Mouse (Mus musculus) midbrain, postnatal 0 days (tissue): Measurements from ENCODE around the gene Stx6. TPM values are rescaled to one million over a fixed set of nuclear protein-coding genes. Genes with fewer than 3 reads are reported as not detected.
A peak's percentile ranks its signal among the peaks of the same experiment; 100 is the strongest.

Experiments used
- ATAC-seq: fragments of 200-750 bp; cut with Nextera tagmentation; 2 replicates; pipeline ENCODE4 v1.8.0; 2017; ENCODE audit warnings: moderate number of reproducible peaks, mild to moderate bottlenecking, moderate TSS enrichment, moderate library complexity; ENCODE audit not compliant: low FRiP score
- DNase-seq: peaks from one replicate; pipeline ENCODE4 v3.0.0-alpha.2; 2015; ENCODE audit warnings: low spot score
- H3K27ac ChIP-seq: fragments of 300-500 bp; sonication (generic); 2 replicates; pipeline ENCODE4 v1.5.1; 2014; ENCODE audit warnings: low read depth, mild to moderate bottlenecking, low read length, mixed read lengths
- H3K27me3 ChIP-seq: fragments of 300-500 bp; sonication (generic); 2 replicates; pipeline ENCODE4 v1.6.1; 2014; ENCODE audit warnings: low read length, control low read depth, mixed read lengths; ENCODE audit not compliant: insufficient read depth
- H3K36me3 ChIP-seq: fragments of 300-500 bp; sonication (generic); 2 replicates; pipeline ENCODE4 v1.6.1; 2014; ENCODE audit warnings: low read length, control low read depth, mixed read lengths; ENCODE audit not compliant: insufficient read depth
- H3K4me1 ChIP-seq: fragments of 300-500 bp; sonication (generic); 2 replicates; pipeline ENCODE4 v1.6.1; 2014; ENCODE audit warnings: mild to moderate bottlenecking, control low read depth, antibody characterized with exemption, low read length, mixed read lengths; ENCODE audit not compliant: insufficient read depth
- H3K4me2 ChIP-seq: fragments of 300-500 bp; sonication (generic); 2 replicates; pipeline ENCODE4 v1.6.1; 2014; ENCODE audit warnings: low read depth, mild to moderate bottlenecking, low read length, mixed read lengths; ENCODE audit not compliant: poor library complexity, severe bottlenecking
- H3K4me3 ChIP-seq: fragments of 300-500 bp; sonication (generic); 2 replicates; pipeline ENCODE4 v1.5.1; 2014; ENCODE audit warnings: low read depth, mild to moderate bottlenecking, low read length, moderate library complexity
- H3K9ac ChIP-seq: fragments of 300-500 bp; sonication (generic); replicated peaks from 2 replicates; pipeline ENCODE4 v1.6.1; 2014; ENCODE audit warnings: mild to moderate bottlenecking, low read length, moderate library complexity, mixed read lengths; ENCODE audit not compliant: poor library complexity, severe bottlenecking
- H3K9me3 ChIP-seq: fragments of 300-500 bp; sonication (generic); 2 replicates; pipeline ENCODE4 v1.6.1; 2016; ENCODE audit warnings: low read length, control low read depth
- CTCF ChIP-seq: IDR thresholded peaks from 2 replicates; pipeline ENCODE4 v1.5.1; 2016; ENCODE audit warnings: antibody characterized with exemption, mild to moderate bottlenecking
- WGBS: fragments of 180-500 bp; shearing (Covaris S2); extraction: QIAGEN DNeasy Blood & Tissue Kit; methylation state at CpG from one replicate; pipeline ENCODE4 v1.1.7; 2014; 5-methylcytosine and 5-hydroxymethylcytosine counted together
- polyA plus RNA-seq: library from polyadenylated mRNA; unstranded; fragments of >200 nt; fragmentation: Nextera tagmentation; extraction: Ambion mirVana; gene quantifications from 2 replicates; pipeline ENCODE4 v1.2.1, GENCODE M21; 2015
- total RNA-seq: library from RNA; depleted of rRNA; stranded (reverse); fragments of >200 nt; gene quantifications from 2 replicates; pipeline ENCODE4 v1.2.3, GENCODE M21; 2014

Gene Stx6
- total and polyA plus RNA-seq, 2 experiments from 2014 or later: 81.8 to 86.8 TPM

- 66% methylated on average over 8 of the region's 8 CpGs for WGBS
- no peaks in the 10 kb centered on the region for H3K27me3 ChIP-seq
- no peak overlapping the region for H3K4me3 ChIP-seq
- no peak overlapping the region for H3K4me2 ChIP-seq
- H3K36me3 ChIP-seq: no peaks in the 10 kb centered on the region
- no peak for TF ChIP-seq CTCF
- DNase-seq (no peak), ATAC-seq (no peak)
- H3K9ac ChIP-seq: no peak overlapping the region
- H3K27ac ChIP-seq: no peak overlapping the region
- H3K4me1 ChIP-seq: no peaks in the 10 kb centered on the region
- H3K9me3 ChIP-seq: no peaks in the 10 kb centered on the region
Observed at GRCm38 (mm10) chr1:155134866-155135265, 23.6 kb upstream of the Stx6 start.

- TF ChIP-seq CTCF: no peak
- 96% methylated on average over 7 of the region's 7 CpGs for WGBS
- DNase-seq: no peak
- no peaks in the 10 kb centered on the region for H3K9me3 ChIP-seq
- no peaks in the 10 kb centered on the region for H3K36me3 ChIP-seq
- no peaks in the 10 kb centered on the region for H3K27me3 ChIP-seq
- no peaks in the 10 kb centered on the region for H3K4me1 ChIP-seq
- H3K9ac ChIP-seq: no peak overlapping the region
- ATAC-seq: no peak
- H3K4me3 ChIP-seq: no peak overlapping the region
- H3K4me2 ChIP-seq: no peak overlapping the region
- no peak overlapping the region for H3K27ac ChIP-seq
Observed at GRCm38 (mm10) chr1:155138795-155139194, 19.7 kb upstream of the Stx6 start.

GRCm38 (mm10) chr1:155140076-155140475, 18.4 kb upstream of the Stx6 start:
- 71% methylated on average over 2 of the region's 2 CpGs for WGBS
- no peaks in the 10 kb centered on the region for H3K4me1 ChIP-seq
- TF ChIP-seq CTCF: peak; percentile 53
- H3K9ac ChIP-seq: no peak overlapping the region
- no peak overlapping the region for H3K4me2 ChIP-seq
- no peaks in the 10 kb centered on the region for H3K27me3 ChIP-seq
- no peaks in the 10 kb centered on the region for H3K36me3 ChIP-seq
- DNase-seq (peak; percentile 15), ATAC-seq (no peak)
- no peaks in the 10 kb centered on the region for H3K9me3 ChIP-seq
- H3K27ac ChIP-seq: no peak overlapping the region
- no peak overlapping the region for H3K4me3 ChIP-seq

- 65% methylated on average over 6 of the region's 6 CpGs for WGBS
- TF ChIP-seq CTCF: no peak
- Histone ChIP-seq H3K27ac (no peak overlapping the region), H3K4me3 (no peak overlapping the region), H3K9me3 (no peaks in the 10 kb centered on the region), H3K36me3 (no peaks in the 10 kb centered on the region), H3K4me1 (no peaks in the 10 kb centered on the region), H3K27me3 (no peaks in the 10 kb centered on the region), H3K9ac (no peak overlapping the region), H3K4me2 (no peak overlapping the region)
- no peak for ATAC-seq
- DNase-seq: no peak
Observed at GRCm38 (mm10) chr1:155145620-155146019, 12.9 kb upstream of the Stx6 start.

GRCm38 (mm10) chr1:155146572-155146980, 11.9 kb upstream of the Stx6 start, which contains the start of gene Mr1:
Mr1 (minus strand) TSS chr1:155146814.
- Histone ChIP-seq H3K9me3 (no peaks in the 10 kb centered on the region), H3K36me3 (no peaks in the 10 kb centered on the region), H3K4me2 (peak within 1 kb of the TSS; percentile 5; the same call in 1 of the 2 replicates), H3K27me3 (no peaks in the 10 kb centered on the region), H3K9ac (no peak within 1 kb of the TSS), H3K4me3 (peak within 1 kb of the TSS; percentile 13; the same call in 1 of the 2 replicates), H3K27ac (no peak within 1 kb of the TSS), H3K4me1 (no peaks in the 10 kb centered on the region)
- ATAC-seq: peak; percentile 86
- peak; percentile 91 for DNase-seq
- TF ChIP-seq CTCF: no peak
- WGBS: 54% methylated on average over 8 of the region's 8 CpGs

GRCm38 (mm10) chr1:155147228-155147627, 11.3 kb upstream of the Stx6 start:
- no peak for TF ChIP-seq CTCF
- Histone ChIP-seq H3K4me1 (no peaks in the 10 kb centered on the region), H3K4me2 (no peak overlapping the region), H3K9me3 (no peaks in the 10 kb centered on the region), H3K9ac (no peak overlapping the region), H3K36me3 (no peaks in the 10 kb centered on the region), H3K4me3 (no peak overlapping the region), H3K27ac (no peak overlapping the region), H3K27me3 (no peaks in the 10 kb centered on the region)
- no peak for DNase-seq
- no peak for ATAC-seq
- 80% methylated on average over 2 of the region's 2 CpGs for WGBS
